Mouse (Mus musculus): ENCODE results near the gene Tinf2. TPM values are rescaled to one million over a fixed set of nuclear protein-coding genes. Genes with fewer than 3 reads are reported as not detected.

The Tinf2 gene
- 24.9 and 27.0 TPM in 2 replicates for polyA plus RNA-seq (2015; fragmentation: Nextera tagmentation; extraction: Ambion mirVana)

DNA sequence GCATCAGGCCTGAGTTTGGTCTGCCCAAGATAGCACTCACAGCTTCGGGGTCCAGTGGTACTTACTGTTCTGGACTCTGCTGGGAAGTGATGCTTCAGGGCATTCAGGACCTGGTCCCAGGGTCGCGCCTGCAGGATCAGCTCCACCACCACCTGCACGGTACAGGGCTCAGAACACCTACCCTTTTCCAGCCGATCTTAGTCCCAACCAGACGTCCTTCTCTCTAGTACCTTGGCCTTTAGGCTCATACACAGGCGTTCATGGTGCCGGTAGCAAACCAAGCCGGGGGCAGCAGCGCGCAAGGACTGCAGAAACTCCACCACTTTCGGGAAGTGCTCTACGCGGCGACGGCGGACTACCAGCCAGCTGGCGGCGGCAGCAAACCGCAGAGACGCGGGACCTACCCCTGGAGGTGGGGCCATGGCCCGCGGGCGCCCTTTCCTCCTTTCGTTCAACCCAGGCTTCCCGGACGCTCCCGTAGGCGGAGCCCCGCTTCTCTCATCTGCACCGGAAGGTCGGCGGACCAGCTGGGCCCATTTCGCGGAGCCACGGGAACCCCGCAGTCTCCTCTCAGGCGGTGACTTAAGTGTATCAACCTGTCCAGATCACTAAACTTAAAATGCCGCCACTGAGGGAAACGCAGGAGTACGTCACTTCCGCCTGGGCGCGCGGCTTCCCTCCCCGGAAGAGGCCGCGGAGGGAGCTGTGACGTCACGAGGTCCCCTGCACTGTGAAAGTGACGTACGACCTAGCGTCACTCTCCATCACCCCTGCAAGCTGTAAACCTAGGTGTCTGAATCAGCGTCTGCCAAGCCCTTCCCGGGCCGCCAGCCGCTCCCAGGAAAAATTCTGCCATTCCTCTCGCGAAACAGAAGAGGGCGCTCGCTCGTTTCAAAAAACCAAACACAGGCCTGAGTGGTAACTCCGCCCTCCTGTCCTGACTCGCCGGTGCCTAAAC is at the start of gene Tinf2:
Gene Tinf2, minus strand, starts transcription at position 661 of the 958 bp plus-strand sequence.
- peak within 1 kb of the TSS; percentile 81 for H3K27ac ChIP-seq (replicated peaks)
- peaks cover 13% of the 10 kb centered on the region for H3K4me1 ChIP-seq (replicated peaks)
- H3K36me3 ChIP-seq = peaks cover 32% of the 10 kb centered on the region
- peak; percentile 99 for ATAC-seq (ENCODE audit: low FRiP score, low read depth)
- peak within 1 kb of the TSS; percentile 90 for H3K4me2 ChIP-seq
- WGBS = under 1% methylated on average over 66 of the region's 66 CpGs
- no peaks in the 10 kb centered on the region for H3K27me3 ChIP-seq
- H3K9ac ChIP-seq = peak within 1 kb of the TSS; percentile 59
- peak within 1 kb of the TSS; percentile 78 for H3K4me3 ChIP-seq
- no peaks in the 10 kb centered on the region for H3K9me3 ChIP-seq

GRCm38 (mm10) chr14:55730531-55731032 is 49.0 kb upstream of the Tinf2 start:
- 74% methylated on average over 7 of the region's 7 CpGs for WGBS
- peak; percentile 76; the same call in 1 of the 2 replicates for ATAC-seq (ENCODE audit: low FRiP score, low read depth)
- H3K27ac ChIP-seq (replicated peaks) = peak overlapping the region; percentile 62

DNA sequence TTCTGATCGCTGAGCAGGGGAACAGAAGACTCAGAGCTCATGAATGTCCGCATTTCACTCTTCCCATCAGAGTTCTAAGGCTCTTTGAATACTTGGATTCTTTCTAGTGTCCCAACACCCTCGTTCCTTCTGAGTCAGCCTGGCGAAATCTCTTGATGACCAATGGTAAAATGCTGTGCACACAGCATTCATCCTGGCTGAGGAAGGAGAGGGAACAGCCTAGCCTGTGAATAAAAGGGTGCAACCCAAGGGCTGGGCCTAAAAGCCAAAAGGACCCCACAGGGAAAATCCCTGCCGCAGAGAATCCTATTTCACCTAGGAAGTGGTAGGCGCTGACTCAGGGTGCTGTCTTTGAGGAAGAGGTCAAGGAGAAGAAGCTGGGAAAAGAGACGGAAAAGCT is 48.5 kb upstream of the Tinf2 start:
- Histone ChIP-seq H3K27me3 (no peaks in the 10 kb centered on the region), H3K4me3 (no peak overlapping the region), H3K4me1 (replicated peaks) (no peaks in the 10 kb centered on the region), H3K27ac (replicated peaks) (peak overlapping the region; percentile 62), H3K9me3 (no peaks in the 10 kb centered on the region), H3K9ac (no peak overlapping the region), H3K4me2 (no peak overlapping the region), H3K36me3 (no peaks in the 10 kb centered on the region)
- 68% methylated on average over 7 of the region's 7 CpGs for WGBS
- no peak for ATAC-seq (ENCODE audit: low FRiP score, low read depth)

More at GRCm38 (mm10) chr14:55730531-55731032, 49.0 kb upstream of the Tinf2 start:
- H3K9me3 ChIP-seq = no peaks in the 10 kb centered on the region
- no peaks in the 10 kb centered on the region for H3K27me3 ChIP-seq
- H3K4me3 ChIP-seq = no peak overlapping the region
- H3K36me3 ChIP-seq = no peaks in the 10 kb centered on the region
- no peak overlapping the region for H3K9ac ChIP-seq
- no peak overlapping the region for H3K4me2 ChIP-seq
- no peaks in the 10 kb centered on the region for H3K4me1 ChIP-seq (replicated peaks)

DNA sequence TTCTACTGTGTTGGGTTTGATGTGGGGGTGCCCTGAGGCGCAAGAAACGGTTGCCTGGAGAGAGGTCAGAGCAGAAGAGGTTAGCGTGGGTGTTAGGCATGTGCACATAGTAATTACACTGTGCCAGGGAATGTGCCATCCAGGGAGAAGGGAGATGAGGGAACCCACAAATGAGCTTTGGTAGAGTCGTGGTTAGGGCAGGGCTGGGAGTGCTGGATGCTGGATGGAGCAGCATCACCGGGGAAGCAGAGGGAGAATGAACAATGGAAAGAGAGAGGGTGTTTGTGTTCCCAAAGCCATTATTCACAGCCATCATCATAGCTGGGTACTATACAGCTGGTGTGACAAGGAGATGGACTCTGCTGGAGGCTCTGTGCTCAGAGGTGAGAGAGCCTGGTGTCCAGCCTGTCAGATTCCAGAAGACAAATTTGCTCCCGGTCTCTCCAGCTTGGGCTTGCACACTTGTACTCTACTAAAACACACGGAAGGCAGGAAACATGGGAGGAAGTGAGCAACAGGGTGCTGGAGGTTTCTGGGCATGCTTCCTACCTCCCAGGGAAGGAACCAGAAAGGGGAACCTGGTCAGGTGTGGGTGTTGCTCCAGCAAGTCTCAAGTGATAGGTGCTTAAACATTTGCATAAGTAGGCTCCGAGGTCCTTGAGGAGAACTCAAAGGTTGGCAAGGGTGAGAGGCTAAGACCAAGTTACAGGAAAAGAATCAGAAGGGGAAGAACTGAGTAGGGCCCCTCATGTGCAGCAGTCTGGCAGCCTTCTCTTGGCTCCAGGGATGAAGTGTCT is 46.5 kb upstream of the Tinf2 start:
- H3K4me1 ChIP-seq (replicated peaks) = no peaks in the 10 kb centered on the region
- no peaks in the 10 kb centered on the region for H3K36me3 ChIP-seq
- H3K9me3 ChIP-seq = no peaks in the 10 kb centered on the region
- H3K9ac ChIP-seq = no peak overlapping the region
- H3K4me2 ChIP-seq = no peak overlapping the region
- no peaks in the 10 kb centered on the region for H3K27me3 ChIP-seq
- H3K27ac ChIP-seq (replicated peaks) = no peak overlapping the region
- WGBS = 73% methylated on average over 8 of the region's 8 CpGs
- no peak for ATAC-seq (ENCODE audit: low FRiP score, low read depth)
- H3K4me3 ChIP-seq = no peak overlapping the region

DNA sequence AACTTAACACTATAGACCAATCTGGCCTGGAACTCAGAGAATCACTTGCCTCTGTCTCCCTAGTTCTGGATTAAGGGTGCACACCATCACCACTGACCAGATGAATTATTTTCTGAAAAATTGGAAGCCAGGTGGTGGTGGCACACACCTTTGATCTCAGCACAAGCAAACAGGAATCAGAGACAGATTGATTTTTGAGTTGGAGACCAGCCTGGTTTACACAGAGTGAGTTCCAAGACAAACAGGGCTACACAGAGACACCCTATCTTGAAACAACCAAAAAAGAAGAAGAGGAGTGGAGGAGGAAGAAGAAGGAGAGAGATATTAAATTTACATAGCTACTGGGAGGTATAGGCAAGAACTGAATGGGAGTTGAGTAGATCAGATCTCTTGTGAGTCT is 44.6 kb upstream of the Tinf2 start:
- no peak for ATAC-seq (ENCODE audit: low FRiP score, low read depth)
- H3K9ac ChIP-seq = no peak overlapping the region
- H3K4me1 ChIP-seq (replicated peaks) = peaks cover 7% of the 10 kb centered on the region
- H3K4me3 ChIP-seq = no peak overlapping the region
- no peak overlapping the region for H3K4me2 ChIP-seq
- H3K9me3 ChIP-seq = no peaks in the 10 kb centered on the region
- H3K27me3 ChIP-seq = no peaks in the 10 kb centered on the region
- no peak overlapping the region for H3K27ac ChIP-seq (replicated peaks)
- no peaks in the 10 kb centered on the region for H3K36me3 ChIP-seq

- WGBS = 60% methylated on average over 8 of the region's 8 CpGs
- ATAC-seq (ENCODE audit: low FRiP score, low read depth) = no peak
- no peaks in the 10 kb centered on the region for H3K27me3 ChIP-seq
- H3K4me3 ChIP-seq = no peak overlapping the region
- no peaks in the 10 kb centered on the region for H3K9me3 ChIP-seq
- no peak overlapping the region for H3K4me2 ChIP-seq
- H3K36me3 ChIP-seq = no peaks in the 10 kb centered on the region
- no peak overlapping the region for H3K9ac ChIP-seq
- H3K27ac ChIP-seq (replicated peaks) = no peak overlapping the region
- H3K4me1 ChIP-seq (replicated peaks) = peaks cover 15% of the 10 kb centered on the region
These were observed 42.8 kb upstream of the Tinf2 start for GRCm38 (mm10) chr14:55724411-55724871.

DNA sequence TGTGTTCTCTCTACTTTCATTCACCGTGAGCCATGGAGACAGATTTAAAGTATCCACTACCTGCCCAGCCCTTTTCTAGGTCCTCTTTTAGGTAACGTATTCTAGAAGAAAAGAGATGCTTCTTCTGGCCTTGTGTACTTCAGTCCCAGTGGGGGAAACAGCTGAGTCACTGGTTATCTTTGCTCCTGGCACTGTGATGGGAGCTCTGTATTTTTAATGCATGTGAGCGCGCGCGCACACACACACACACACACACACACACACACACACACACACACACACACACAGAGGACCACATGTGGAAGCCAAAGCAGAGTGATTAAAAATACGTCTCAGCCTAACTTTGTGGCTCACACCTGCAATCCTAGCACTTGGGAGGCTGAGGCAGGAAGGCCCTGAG is 41.8 kb upstream of the Tinf2 start:
- Histone ChIP-seq H3K36me3 (peaks cover 4% of the 10 kb centered on the region; the same call in 1 of the 2 replicates), H3K9me3 (no peaks in the 10 kb centered on the region), H3K9ac (no peak overlapping the region), H3K27ac (replicated peaks) (no peak overlapping the region), H3K4me1 (replicated peaks) (peaks cover 15% of the 10 kb centered on the region), H3K4me2 (no peak overlapping the region), H3K4me3 (no peak overlapping the region), H3K27me3 (no peaks in the 10 kb centered on the region)
- WGBS = 97% methylated on average over 7 of the region's 7 CpGs
- ATAC-seq (ENCODE audit: low FRiP score, low read depth) = no peak

DNA sequence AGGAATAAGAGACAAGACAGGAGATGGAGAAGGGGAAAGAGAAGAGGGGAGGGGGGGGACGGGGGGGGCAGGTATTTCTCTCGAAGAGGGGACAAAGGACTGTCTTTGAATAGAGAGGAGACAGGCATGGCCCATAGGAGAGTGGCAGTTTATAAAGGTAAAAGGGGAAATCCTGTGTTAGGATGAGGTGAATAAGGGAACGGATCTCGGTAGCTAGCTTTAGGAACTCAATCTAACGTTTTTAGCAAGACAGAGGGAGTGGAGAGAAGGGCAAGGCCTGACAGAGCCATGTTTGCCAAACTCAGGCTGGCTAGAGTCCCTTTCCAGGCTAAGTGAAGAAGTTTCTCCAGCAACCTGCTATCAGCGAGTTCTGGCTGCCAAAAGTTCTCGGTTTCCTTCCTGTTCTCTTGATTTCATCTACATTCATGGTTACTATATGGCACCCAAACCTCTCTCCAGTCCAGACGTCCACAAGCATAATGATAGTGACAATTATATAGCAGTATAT is 40.9 kb upstream of the Tinf2 start:
- no peak overlapping the region; the same call in 1 of the 2 replicates for H3K9ac ChIP-seq
- peaks cover 15% of the 10 kb centered on the region for H3K4me1 ChIP-seq (replicated peaks)
- H3K27me3 ChIP-seq = no peaks in the 10 kb centered on the region
- H3K36me3 ChIP-seq = peaks cover 10% of the 10 kb centered on the region
- WGBS = 47% methylated on average over 8 of the region's 8 CpGs
- H3K4me2 ChIP-seq = peak overlapping the region; percentile 65
- ATAC-seq (ENCODE audit: low FRiP score, low read depth) = no peak; the same call in 1 of the 2 replicates
- H3K9me3 ChIP-seq = no peaks in the 10 kb centered on the region
- 0 out of 2 replicates have a peak overlapping the region, but pooled peaks have one; percentile 25 for H3K27ac ChIP-seq (replicated peaks)
- peak overlapping the region; percentile 62 for H3K4me3 ChIP-seq

GRCm38 (mm10) chr14:55721700-55722437 is 40.2 kb upstream of the Tinf2 start, which contains the start of gene Rabggta:
Rabggta (minus strand) TSS chr14:55722263.
- peak within 1 kb of the TSS; percentile 62 for H3K9ac ChIP-seq
- peaks cover 15% of the 10 kb centered on the region for H3K4me1 ChIP-seq (replicated peaks)
- peak within 1 kb of the TSS; percentile 82 for H3K27ac ChIP-seq (replicated peaks)
- no peaks in the 10 kb centered on the region for H3K27me3 ChIP-seq
- under 1% methylated on average over 49 of the region's 50 CpGs for WGBS
- H3K4me3 ChIP-seq = peak within 1 kb of the TSS; percentile 62
- H3K36me3 ChIP-seq = peaks cover 12% of the 10 kb centered on the region
- peak within 1 kb of the TSS; percentile 65 for H3K4me2 ChIP-seq
- ATAC-seq (ENCODE audit: low FRiP score, low read depth) = peak; percentile 97
- H3K9me3 ChIP-seq = no peaks in the 10 kb centered on the region

DNA sequence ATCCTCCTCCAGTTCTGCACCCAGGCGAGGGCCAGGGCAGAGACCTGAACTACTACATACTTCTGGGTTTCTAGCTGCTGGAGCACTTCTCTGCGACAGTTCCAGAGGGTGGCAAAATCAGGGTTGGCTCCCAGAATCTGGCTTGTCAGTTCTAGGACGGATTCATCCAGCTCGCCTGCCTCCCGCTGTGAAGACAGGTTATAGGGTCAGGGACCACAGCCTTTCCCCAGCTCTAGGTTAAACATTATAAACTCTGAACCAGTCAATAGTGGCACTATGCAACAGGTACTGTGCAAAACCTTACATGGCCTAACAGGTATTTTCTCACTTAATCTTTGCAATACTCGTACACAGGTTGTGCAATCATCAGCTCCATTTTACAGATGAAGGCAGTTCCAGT is 39.5 kb upstream of the Tinf2 start:
- peak overlapping the region; percentile 65 for H3K4me2 ChIP-seq
- peaks cover 12% of the 10 kb centered on the region for H3K36me3 ChIP-seq
- peak overlapping the region; percentile 82; the same call in 1 of the 2 replicates for H3K27ac ChIP-seq (replicated peaks)
- H3K4me3 ChIP-seq = peak overlapping the region; percentile 62
- no peaks in the 10 kb centered on the region for H3K9me3 ChIP-seq
- ATAC-seq (ENCODE audit: low FRiP score, low read depth) = no peak
- H3K27me3 ChIP-seq = no peaks in the 10 kb centered on the region
- WGBS = 78% methylated on average over 6 of the region's 6 CpGs
- peaks cover 15% of the 10 kb centered on the region for H3K4me1 ChIP-seq (replicated peaks)
- H3K9ac ChIP-seq = peak overlapping the region; percentile 62

DNA sequence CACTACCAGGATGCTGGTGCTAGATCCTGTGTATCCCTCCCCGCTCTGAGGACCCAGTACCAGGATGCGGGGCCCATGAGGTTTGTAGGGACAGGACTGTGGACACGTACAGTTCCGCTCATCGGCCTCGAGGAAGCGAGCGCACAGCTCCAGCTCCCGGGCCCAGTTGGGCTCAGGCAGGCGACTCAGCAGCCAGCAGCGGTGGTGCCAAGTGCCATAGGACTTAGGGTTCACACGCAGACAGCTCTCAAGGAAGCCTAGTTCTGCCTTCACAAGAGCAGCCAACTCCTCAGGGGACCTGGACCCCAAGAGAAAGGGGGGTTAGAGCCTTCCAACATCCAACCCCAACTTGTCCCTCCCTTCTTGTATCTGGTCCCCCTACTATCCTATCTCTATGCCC is 39.0 kb upstream of the Tinf2 start:
- Histone ChIP-seq H3K4me3 (peak overlapping the region; percentile 62; the same call in 1 of the 2 replicates), H3K4me2 (peak overlapping the region; percentile 65; the same call in 1 of the 2 replicates), H3K36me3 (peaks cover 12% of the 10 kb centered on the region), H3K9ac (no peak overlapping the region), H3K27ac (replicated peaks) (no peak overlapping the region), H3K27me3 (no peaks in the 10 kb centered on the region), H3K4me1 (replicated peaks) (peaks cover 15% of the 10 kb centered on the region), H3K9me3 (no peaks in the 10 kb centered on the region)
- no peak for ATAC-seq (ENCODE audit: low FRiP score, low read depth)
- WGBS = 93% methylated on average over 12 of the region's 12 CpGs
